Mouse (Mus musculus) kidney, postnatal 36 days (tissue): ENCODE measurements around the gene Lin7a.

Experiments
- DNase-seq, 2 experiments: peaks; one replicate each; pipeline ENCODE4 v3.0.0; 2021 to 2022; ENCODE audit warnings: mixed read lengths in 2 of 2

Gene Lin7a

DNA sequence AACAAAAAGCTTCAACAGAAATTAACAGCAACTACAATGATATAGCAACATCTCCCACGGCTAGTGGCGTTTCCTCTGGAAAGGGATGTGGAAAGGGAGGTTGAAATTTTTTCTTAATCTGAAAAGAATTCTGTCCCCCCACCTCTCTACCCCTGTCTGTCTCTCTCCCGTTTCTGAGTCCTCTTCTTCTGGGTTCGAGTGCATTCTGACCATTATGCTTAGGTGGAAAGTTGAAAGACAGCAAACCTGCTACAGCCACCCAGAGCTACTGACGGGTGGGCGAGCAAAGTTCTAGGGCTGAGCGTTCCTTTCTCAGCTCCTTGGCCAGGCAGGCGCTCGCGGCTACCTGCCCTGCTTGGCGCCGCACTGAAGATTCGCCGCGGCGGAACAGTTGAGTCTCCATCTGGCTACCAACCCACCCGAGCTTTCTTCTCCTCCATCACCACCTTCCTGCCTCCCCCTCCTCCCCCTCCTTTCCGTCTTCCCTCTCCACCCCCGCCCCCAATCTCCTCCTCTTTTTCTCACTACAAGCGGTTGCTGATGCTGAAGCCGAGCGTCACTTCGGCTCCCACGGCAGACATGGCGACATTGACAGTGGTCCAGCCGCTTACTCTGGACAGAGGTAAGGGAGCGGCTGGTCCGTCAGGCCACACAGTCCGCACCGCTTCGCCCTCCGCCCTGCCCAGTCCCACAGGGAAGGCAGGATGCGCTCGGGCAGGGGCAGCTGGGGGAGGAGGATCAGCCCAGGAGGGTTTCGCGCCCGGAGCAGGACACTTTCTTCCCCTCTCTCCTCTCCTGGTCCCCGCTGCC, at the start of gene Lin7a:
Lin7a (plus strand) TSS at position 366 of the 810 bp plus-strand sequence.
- DNase-seq, result peak; percentile 16 to 46

DNA sequence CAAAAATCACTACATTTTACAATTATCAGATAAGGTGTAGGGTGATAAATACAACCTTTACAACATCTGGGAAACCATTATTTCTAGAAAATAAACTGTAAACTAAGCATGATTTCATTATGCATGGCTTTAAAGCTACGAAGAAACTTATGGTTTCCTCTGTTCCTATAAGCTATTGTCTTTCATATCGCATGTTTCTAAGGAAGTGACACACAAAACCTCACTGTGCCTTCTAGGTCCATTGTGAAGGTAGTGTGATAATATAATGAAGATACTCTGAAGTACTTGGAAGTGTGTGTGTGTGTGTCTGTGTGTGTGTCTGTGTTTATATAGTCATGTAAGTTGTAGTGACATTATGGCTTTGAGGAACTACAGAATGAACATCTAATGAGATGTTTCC, 49.8 kb upstream of the Lin7a start:
- no peak for DNase-seq

DNA sequence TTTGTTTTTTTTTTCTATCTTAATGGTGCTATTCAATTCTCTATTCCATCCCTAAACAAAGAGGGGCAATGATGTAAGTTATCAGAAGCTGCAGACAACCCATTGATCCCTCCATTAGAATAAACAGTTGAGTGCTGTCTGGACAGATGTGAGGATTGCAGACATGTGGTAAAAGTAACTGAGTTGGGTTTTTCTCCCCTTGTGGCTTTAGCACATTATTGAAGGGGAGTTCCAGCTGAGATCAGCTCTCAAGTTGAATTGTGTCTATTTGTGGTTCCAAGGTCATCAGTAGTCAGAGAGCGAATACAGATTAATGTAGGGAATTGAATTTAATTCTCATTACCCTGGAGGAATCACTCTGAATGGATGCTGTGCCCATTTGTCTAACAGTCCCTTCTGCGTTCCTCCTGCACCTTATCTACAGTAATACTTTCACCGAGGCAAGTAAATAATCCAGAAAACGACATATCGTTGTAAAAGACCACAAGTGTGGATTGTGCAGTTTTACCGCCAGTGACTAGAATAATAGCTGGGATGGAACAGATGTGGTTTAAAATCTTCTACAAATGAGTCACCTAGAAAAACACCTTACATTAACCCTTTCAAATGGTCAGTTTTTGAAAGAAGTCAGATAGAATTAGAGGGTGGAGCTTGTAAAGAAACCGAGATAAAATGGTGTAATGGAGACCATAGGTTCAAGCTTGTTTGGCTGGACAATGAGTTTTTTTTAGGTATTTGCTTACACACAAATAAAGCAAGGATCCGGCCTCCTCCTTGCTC, 48.9 kb upstream of the Lin7a start:
- DNase-seq, result no peak

DNA sequence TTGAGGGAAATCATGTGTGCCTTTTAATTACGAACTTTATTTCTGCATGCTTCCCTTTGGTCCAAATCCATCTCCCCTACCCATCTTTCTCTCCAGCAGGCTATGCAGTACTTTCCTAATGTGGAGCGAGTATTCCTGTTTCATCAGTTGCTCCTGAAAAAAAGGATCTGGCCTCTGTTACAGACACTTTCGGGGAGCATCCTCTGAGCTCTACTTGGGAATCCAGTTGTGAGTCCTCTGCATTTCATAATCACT, 48.4 kb upstream of the Lin7a start:
- DNase-seq, result no peak

DNA sequence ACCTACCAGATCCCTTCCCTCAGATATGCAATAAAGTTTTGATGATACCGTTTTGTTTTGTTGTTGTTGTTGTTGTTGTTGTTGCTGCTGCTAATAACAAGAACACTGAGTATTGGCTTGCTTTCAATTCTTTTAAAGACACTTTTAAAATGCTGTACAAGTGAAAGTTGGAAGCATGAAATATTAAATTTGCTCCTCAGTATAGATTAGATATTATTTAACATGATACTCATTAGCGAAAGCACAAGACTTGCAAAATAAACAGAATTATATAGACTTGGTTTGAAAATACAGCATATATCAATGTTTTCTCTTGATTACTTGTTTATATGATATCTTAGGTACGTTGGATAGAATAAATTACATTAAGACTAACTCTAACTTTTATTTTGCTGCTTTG, 47.7 kb upstream of the Lin7a start:
- no peak for DNase-seq

DNA sequence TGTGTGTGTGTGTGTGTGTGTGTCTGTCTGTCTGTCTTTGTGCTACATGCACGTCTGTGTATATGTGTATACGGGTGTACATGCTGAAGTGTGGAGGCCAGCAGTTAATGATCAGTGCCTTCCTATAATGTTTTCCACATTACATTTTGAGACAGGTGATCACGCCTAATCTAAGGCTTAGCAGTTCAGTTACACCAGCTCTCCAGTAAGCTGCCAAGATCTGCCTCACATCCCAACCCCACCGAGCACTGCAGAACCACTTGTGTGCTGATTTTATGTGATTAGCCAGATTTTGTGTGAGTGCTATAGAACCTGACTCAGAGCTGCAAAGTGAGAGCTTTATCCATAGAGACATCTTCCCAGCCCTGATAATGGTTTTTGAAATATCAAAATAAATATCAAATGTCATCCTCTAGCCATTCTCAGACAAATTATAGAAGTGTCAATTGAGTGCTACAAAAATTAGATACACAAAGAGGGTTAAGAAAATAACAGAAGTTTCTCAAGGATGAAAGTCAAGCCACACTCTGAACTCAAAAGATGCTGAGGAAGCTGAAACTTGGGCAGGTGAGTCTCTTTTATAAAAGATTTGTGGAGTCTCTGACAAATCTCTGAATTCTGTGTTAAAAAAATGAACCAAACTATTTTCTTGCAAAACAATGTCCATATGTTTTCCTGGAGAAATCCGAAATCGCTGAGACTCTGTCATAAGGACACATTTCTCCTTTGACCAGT, 46.7 kb upstream of the Lin7a start:
- no peak for DNase-seq

DNA sequence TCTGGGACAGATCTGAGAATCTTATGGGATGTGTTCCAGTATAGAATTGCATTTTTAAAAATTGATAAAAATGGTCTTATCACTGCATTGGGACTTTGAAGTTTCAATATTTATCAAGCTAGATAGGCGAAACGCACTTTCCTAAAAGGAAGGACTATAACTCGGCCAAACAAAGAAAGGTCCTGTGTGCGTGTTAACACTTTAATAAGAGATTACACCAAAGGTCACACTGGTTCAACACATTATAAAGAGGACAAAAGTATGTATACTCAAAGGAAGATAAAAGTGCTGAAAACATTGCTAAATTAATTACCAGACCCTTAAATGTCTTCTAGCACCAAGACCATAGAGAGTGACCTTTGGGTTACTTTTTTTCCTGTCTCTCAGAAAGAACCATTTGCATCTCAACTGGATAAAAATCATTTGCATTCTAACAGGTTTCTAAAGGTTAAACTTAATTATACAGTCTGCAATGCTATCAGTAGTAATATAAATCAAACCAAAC, 46.1 kb upstream of the Lin7a start:
- DNase-seq, result no peak

DNA sequence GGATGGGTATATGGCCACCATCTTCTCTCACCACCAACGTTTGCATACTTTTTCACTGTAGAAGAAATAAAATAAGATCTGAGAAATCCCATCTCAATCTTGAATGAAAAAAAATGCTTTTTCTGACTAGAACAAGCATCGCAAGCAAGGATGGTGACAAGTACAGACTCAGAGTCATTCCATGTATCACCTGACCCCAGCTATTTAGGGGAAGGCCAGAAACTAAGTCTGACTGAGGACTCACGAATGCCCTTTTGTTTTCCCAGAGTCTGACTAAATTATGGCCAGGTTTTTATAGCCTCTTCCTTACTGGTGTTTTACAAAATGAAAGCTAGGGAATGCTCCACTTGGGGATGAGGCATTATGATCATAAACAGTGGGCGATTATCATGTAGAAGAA, 45.6 kb upstream of the Lin7a start:
- no peak for DNase-seq

DNA sequence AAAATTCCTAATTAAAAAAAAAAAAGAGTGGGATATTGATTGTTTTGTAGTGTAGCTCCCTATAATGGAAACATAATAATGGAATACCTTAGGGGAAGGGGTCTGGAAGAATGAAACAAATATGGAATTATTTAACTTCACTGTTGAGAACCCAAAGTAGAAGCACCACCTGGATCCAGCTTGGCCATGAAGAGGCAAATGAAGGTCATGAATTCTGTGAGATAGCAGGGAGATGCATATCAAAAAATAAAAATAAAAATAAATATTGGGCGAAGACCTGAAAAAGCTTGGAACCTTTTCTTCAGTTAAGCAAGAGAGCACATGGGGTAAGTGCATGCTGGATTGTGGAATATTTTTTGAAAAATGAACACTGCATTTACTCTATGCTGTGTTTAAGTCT, 43.6 kb upstream of the Lin7a start:
- DNase-seq, result no peak

DNA sequence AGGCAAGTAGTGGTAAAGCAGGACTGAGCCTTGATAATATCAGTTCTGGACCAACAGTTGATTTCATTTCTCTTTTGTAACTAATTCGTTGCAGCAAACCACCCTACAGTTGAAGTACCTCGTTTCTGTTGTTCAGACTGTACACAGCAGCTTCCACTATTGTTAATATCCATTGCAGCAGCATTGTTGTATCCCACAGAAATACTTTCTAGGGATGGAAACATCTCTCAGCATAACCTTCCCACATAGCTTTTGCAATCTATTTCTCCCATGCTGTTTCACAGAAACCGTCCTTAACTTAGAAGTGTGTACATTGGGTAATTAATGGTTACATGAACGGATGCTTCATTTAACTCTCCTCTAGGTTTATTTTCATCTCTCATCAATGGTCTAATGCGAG, 42.7 kb upstream of the Lin7a start:
- DNase-seq, result no peak

DNA sequence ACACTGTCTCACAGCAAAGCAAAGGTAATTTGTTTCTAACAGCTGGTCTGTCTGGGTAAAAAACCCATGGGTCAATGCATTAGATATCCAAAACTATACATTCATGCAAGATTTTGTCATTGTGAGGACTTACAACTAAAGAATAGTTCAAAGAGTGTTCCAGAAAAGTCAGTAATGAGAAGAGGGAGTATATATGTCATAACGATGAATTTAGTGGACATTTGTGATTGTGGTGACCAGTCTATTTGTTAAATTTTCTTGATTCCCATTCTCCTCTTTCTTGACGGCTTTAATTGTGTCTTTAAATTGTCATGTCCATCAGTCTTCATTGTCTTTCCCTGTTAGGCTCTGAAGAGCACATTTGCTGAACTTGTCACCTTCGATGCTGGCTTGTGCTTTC, 42.1 kb upstream of the Lin7a start:
- DNase-seq, result no peak

DNA sequence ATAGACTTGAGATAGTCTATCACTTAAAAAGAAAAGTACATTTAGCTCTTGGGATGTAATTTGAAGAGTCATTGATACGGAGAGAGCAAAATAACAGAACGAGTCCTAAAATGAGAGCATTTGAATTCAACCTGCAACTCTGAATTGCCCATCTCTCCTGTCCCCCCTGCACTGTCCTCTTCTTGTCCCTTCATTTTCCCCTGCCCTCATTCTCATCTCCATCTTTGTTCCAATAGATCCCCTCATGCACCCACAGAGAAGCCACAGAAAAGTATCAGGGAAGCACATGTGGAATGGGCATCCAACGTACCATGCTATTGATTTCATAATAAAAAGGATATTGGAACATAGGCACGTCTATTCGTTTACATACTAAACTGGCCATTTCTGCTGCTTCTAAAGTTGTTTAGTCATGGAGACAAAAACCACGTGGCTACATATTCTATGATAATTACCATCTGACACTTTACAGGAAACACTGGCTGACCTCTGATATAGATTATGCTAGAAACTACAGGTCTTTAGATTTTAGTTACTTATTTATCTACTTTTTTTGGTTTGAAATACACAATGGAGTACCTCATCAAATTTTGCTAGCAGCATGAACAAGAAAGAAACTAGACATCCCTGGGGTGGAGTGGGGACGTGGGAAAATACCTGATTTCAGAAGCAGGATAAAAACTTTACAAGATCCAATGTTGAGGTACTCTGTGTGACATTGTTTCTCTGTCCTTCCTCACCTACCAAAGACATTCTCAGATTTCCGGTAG, 41.2 kb upstream of the Lin7a start:
- no peak for DNase-seq

DNA sequence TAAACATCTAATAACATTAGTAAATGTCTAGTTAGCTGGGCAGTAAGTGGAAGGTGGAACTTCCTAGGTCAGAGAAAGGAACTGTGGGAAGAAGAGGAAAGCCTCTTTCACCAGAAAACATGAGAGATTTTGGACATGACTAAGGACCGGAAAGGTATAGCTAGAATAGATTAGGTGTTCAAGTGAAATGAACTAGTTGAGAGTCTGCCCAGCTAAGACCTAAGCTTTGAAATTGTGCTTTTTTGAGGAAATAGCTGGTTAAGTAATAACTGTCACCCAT, 40.7 kb upstream of the Lin7a start:
- no peak for DNase-seq

DNA sequence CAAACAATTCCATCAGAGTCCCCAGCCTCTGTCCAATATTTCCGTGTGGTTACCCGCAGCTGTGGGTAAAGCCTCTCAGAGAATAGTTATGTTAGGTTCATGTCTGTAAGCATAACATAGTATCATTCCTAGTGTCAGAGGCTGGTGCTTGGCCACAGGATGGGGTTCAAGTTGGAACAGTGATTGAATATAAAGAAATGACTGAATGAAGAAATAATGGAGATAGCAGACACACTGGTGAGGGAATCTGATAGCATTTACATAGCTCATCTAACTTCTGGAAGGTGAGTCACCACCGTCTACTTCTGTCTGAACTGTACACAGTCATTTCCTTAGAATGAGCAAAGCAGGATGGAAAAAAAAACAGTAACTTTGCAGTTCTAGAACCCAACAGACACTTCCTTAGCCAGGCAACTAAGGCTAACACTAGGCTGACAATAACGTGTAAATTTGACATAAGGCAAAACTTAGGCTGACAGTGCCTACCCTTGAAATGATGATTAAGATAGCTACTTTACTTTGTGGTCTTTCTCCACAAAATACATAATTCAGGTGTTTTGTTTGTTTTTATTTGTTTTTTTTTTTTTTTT, 40.0 kb upstream of the Lin7a start:
- no peak for DNase-seq

DNA sequence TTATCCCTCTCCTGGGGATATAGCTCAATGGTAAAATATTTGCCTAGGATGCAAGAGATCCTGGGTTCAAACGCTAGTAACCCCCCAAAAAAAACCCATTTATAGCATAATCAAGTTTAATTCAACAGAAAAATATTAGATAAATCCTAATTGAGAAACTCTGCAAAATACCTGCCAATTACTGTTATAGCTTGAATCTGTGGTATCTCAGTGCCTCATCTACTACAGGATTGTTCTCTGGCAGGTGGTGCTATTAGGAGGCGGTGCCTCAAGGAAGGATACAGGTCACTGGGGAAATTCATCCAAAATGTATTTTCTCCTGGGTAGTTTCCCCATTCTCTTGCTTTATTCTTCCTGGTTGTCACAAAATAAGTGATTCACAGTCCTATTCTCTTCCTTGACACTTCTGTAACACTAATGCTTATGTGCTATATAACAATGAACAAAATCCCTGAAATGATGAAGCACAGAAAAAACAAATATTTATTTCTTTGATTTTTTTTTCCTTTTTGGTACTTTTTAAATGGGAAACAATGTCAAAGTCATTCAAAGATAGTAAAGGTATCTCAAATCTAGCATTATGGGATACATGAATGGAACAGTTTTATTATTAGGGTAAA, 38.9 kb upstream of the Lin7a start:
- no peak for DNase-seq

DNA sequence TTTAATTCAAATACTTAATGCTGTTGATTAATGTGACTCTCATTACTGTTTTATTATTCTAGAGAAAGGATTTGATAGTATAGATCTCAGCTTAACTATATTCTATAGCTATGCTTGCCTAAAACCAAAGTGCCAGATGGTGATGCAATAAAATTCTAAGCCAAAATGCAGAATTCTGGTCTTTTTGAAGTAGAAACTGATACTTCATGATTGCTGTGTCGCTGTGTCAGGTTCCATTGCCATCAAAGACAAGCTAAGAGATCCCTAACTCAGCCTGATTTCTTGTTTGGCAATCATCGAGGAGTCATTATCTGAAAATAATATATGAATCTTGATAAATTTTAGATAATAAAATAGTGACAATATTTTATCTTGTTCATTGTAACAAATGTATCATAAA, 38.3 kb upstream of the Lin7a start:
- no peak for DNase-seq

DNA sequence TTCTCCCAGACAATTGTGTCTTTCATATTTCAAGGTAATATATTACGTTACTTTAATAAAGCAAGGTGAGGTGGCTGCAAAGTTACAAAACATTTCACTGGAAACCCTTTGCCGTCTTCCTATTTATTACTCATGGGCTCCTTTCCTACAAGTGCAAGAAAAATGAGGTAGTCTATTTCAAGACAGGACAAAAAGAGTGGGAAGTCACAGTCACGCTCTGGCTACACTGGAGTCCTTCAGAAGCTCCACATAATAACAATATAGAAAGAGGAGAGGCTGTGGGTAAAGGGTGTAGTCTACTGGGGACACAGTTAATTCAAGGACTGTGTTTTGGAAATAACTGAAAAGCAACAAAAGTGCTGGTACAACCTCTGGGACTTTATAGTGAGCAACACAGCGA, 37.7 kb upstream of the Lin7a start:
- DNase-seq, result no peak

DNA sequence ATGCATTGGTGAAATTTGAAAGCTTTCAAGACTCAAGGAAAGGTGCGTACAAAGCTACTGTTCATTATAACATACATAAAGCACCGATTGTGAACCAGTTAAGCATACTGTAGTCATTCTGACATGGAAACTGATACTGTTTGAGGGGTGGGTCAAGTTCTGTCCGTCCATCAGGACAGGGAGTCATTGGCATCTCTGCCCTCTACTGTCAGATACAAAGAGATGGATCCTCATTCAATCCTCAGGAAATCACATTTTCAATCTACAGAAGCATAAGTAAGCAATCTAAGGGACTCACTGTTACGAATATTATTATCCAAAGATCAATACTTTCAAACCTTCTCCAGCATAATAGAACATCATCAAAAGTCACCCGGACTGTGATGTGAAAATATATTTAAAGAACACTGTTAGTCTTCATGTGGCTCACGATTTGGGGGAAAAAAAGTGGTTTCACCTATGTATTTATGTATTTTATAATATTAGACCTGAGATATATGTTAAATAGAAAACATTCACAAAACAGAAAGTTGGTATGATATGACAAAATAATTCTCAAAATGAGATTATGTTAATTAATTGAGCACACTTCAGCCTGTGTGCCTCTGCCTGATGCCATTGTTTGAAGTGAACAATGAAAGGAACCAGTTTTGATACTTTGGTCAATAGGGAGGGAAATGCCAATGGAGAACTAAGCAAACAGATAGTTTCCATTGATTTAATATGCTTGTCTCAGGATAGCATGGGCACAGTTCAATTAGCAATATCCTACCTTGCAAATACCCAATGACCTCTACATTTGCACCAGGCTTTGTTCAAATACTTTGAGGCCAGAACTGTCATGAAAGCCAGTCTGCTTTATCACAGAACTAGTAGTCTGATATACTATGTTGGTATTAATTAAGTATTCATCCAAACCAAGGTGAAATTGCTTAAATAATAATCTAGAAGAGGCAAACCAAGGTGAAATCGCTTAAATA, 36.8 kb upstream of the Lin7a start:
- no peak for DNase-seq

DNA sequence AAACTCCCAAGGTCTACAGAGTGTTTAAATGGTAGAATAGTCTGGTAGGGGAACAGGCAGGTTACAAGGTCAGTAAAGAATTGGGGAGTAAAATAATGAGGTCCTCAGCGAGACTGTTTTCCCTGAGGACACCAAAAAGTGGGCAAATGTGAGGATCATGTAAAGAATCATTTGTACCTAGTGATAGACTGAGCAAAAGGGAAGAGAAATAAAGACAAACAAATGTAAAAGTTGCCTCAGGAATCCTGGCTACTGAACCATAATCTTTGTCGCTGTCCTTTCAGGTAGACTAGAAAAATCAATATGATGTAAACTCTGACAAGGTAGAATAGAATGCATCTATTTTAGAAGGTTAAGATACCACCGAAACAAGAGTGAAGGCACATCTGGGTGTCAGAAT, 36.0 kb upstream of the Lin7a start:
- DNase-seq, result no peak

DNA sequence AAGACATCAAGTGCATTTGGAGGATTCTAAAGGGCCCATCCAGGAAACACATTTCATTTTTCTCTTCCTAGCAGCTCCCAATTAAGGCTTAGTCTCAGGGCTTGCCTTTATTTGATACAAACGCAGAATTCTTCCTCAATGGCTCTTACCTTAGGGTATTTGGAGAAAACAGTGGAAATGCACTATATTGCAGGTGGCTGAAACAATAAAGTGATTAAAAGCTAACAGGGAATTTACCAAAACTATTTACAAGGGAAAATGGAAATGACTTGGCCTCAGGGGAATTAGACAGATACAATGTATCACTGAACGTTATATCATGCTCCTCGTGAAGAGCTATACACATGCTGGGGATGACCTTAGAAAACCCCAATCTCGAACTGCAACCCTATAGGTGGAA, 35.3 kb upstream of the Lin7a start:
- no peak for DNase-seq

DNA sequence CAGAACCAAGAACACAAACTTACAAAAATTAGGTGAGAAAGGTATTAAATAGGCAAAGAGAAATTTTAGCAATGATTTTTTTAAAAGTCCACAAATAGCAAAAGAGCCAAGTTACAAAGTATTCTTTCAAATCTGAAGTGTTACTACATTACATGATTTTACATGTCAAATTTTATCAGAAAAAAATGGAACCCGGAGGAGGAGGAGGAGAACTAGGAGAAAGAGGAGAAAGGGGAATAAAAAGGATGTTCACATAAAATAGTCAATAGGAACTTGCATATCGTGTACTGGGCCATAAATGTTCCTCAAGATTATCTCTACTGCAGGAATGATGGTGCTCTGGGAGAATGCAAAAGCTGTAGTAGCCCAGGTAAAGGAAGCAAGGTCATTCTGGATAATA, 34.4 kb upstream of the Lin7a start:
- DNase-seq, result no peak
